Mouse (Mus musculus) macrophage (primary cell): Measurements from ENCODE around the gene Chpf2. TPM values are rescaled to one million over a fixed set of nuclear protein-coding genes. Genes with fewer than 3 reads are reported as not detected.
"Not testable (repeated sequence)": the region's sequence is repeated elsewhere in the genome, so short reads cannot be mapped to it uniquely, and the experiment has no call there.

Experiments
- H3K27ac ChIP-seq: fragments of 350-480 bp; formaldehyde crosslinking; 2 replicates; pipeline ENCODE4 v1.9.0; 2021
- H3K36me3 ChIP-seq: fragments of 350-480 bp; formaldehyde crosslinking; 2 replicates; pipeline ENCODE4 v1.9.0; 2021; ENCODE audit errors: inconsistent target
- H3K4me3 ChIP-seq: fragments of 350-480 bp; formaldehyde crosslinking; 2 replicates; pipeline ENCODE4 v1.9.0; 2021; ENCODE audit errors: inconsistent target
- H3K79me2 ChIP-seq: fragments of 350-480 bp; formaldehyde crosslinking; 2 replicates; pipeline ENCODE4 v1.9.0; 2021; ENCODE audit errors: inconsistent target
- WGBS: methylation state at CpG from one replicate; pipeline ENCODE4 v1.1.7; 2026; ENCODE audit warnings: inconsistent platforms; ENCODE audit not compliant: missing documents; 5-methylcytosine and 5-hydroxymethylcytosine counted together
- polyA plus RNA-seq: library from polyadenylated mRNA; stranded (reverse); fragments of 250-400 nt; gene quantifications from 3 replicates; pipeline ENCODE4 v1.2.4, GENCODE M21; 2018; ENCODE audit warnings: inconsistent platforms
- total RNA-seq, 78 experiments: library from RNA; depleted of rRNA; stranded (reverse); fragments of 250-400 nt; gene quantifications; 1 replicate in 9 of 78; 2 replicates in 24 of 78; 3 replicates in 43 of 78; 4 replicates in 2 of 78; pipeline ENCODE4 v1.2.4; 2018; ENCODE audit warnings: inconsistent platforms in 56 of 78

Gene Chpf2
- 100 to 1,000 TPM in 1 of 26 experiments, 10 to 100 TPM in 25; 15.1 to 111 (median 59.3) TPM for total RNA-seq (2018; cell fraction: chromatin; rRNA removed)
- 10 to 100 TPM; 17.5 to 49.2 (median 31.4) TPM for total RNA-seq (2018; cell fraction: cytosol; rRNA removed)
- 100 to 1,000 TPM in 8 of 26 experiments, 10 to 100 TPM in 18; 36.6 to 134 (median 88.4) TPM for total RNA-seq (2018; cell fraction: nucleus; rRNA removed)
- polyA plus RNA-seq = 11.4 to 35.1 TPM (median 34.5 TPM) in 3 replicates

GRCm38 (mm10) chr5:24586547-24587199 lies at the start of gene Chpf2:
Gene Chpf2 (plus strand): TSS chr5:24586741.
- 2% methylated on average over 43 of the region's 43 CpGs for WGBS

GRCm38 (mm10) chr5:24537618-24538017 lies 48.9 kb upstream of the Chpf2 start:
- 90% methylated on average over 14 of the region's 16 CpGs for WGBS
- Histone ChIP-seq H3K4me3 (no peak overlapping the region), H3K27ac (no peak overlapping the region), H3K79me2 (no peaks in the 10 kb centered on the region), H3K36me3 (no peaks in the 10 kb centered on the region)

More at GRCm38 (mm10) chr5:24586547-24587199, at the start of gene Chpf2:
- H3K4me3 ChIP-seq = peak within 1 kb of the TSS; percentile 95
- H3K27ac ChIP-seq = peak within 1 kb of the TSS; percentile 74
- peaks cover 14% of the 10 kb centered on the region; the same call in 1 of the 2 replicates for H3K36me3 ChIP-seq
- peaks cover 28% of the 10 kb centered on the region for H3K79me2 ChIP-seq

- Histone ChIP-seq H3K79me2 (no peaks in the 10 kb centered on the region), H3K27ac (no peak overlapping the region), H3K36me3 (no peaks in the 10 kb centered on the region), H3K4me3 (no peak overlapping the region)
- WGBS = 95% methylated on average over 21 of the region's 22 CpGs
These were observed 46.8 kb upstream of the Chpf2 start for GRCm38 (mm10) chr5:24539571-24540296.

GRCm38 (mm10) chr5:24540387-24541143 lies 46.0 kb upstream of the Chpf2 start, which contains the start of gene Asb10:
Gene Asb10 (minus strand): TSS chr5:24540978.
- Histone ChIP-seq H3K4me3 (no peak within 1 kb of the TSS), H3K36me3 (no peaks in the 10 kb centered on the region), H3K27ac (peak within 1 kb of the TSS; percentile 17; the same call in 1 of the 2 replicates), H3K79me2 (no peaks in the 10 kb centered on the region)
- WGBS = 13% methylated on average over 14 of the region's 14 CpGs

- WGBS = 32% methylated on average over 6 of the region's 6 CpGs
- no peaks in the 10 kb centered on the region for H3K79me2 ChIP-seq
- H3K36me3 ChIP-seq = no peaks in the 10 kb centered on the region
- H3K27ac ChIP-seq = no peak overlapping the region
- no peak overlapping the region for H3K4me3 ChIP-seq
These were observed 45.4 kb upstream of the Chpf2 start for GRCm38 (mm10) chr5:24541144-24541569.

- H3K27ac ChIP-seq = no peak overlapping the region
- WGBS = 88% methylated on average over 7 of the region's 7 CpGs
- H3K79me2 ChIP-seq = no peaks in the 10 kb centered on the region
These were observed 43.9 kb upstream of the Chpf2 start for GRCm38 (mm10) chr5:24542643-24543042.

GRCm38 (mm10) chr5:24550598-24551316 lies 35.8 kb upstream of the Chpf2 start:
- 36% methylated on average over 22 of the region's 26 CpGs for WGBS
- Histone ChIP-seq H3K79me2 (no peaks in the 10 kb centered on the region), H3K4me3 (no peak overlapping the region)

More at GRCm38 (mm10) chr5:24542643-24543042, 43.9 kb upstream of the Chpf2 start:
- Histone ChIP-seq H3K36me3 (no peaks in the 10 kb centered on the region), H3K4me3 (no peak overlapping the region)

GRCm38 (mm10) chr5:24551317-24551688 lies 35.2 kb upstream of the Chpf2 start:
- 45% methylated on average over 2 of the region's 2 CpGs for WGBS
- Histone ChIP-seq H3K79me2 (no peaks in the 10 kb centered on the region), H3K4me3 (no peak overlapping the region), H3K27ac (no peak overlapping the region), H3K36me3 (no peaks in the 10 kb centered on the region)

More at GRCm38 (mm10) chr5:24550598-24551316, 35.8 kb upstream of the Chpf2 start:
- H3K36me3 ChIP-seq = no peaks in the 10 kb centered on the region
- H3K27ac ChIP-seq = no peak overlapping the region

- 77% methylated on average over 5 of the region's 5 CpGs for WGBS
- H3K36me3 ChIP-seq = no peaks in the 10 kb centered on the region
- no peak overlapping the region for H3K27ac ChIP-seq
- no peak overlapping the region for H3K4me3 ChIP-seq
- H3K79me2 ChIP-seq = no peaks in the 10 kb centered on the region
These were observed 32.8 kb upstream of the Chpf2 start for GRCm38 (mm10) chr5:24553621-24554244.

- 95% methylated on average over 7 of the region's 7 CpGs for WGBS
- not testable (repeated sequence) for H3K36me3 ChIP-seq, H3K27ac ChIP-seq, H3K79me2 ChIP-seq, H3K4me3 ChIP-seq
These were observed 31.2 kb upstream of the Chpf2 start for GRCm38 (mm10) chr5:24555335-24555734.

GRCm38 (mm10) chr5:24556709-24557108 lies 29.8 kb upstream of the Chpf2 start, which contains the start of gene 4931409K22Rik:
Gene 4931409K22Rik (minus strand): TSS chr5:24556809.
- Histone ChIP-seq H3K79me2 (no peaks in the 10 kb centered on the region), H3K27ac (no peak within 1 kb of the TSS), H3K4me3 (no peak within 1 kb of the TSS), H3K36me3 (no peaks in the 10 kb centered on the region)
- WGBS = 82% methylated on average over 2 of the region's 2 CpGs

GRCm38 (mm10) chr5:24575948-24576347 lies 10.6 kb upstream of the Chpf2 start:
- Histone ChIP-seq H3K27ac (no peak overlapping the region), H3K79me2 (peaks cover 14% of the 10 kb centered on the region; the same call in 1 of the 2 replicates), H3K36me3 (peaks cover 35% of the 10 kb centered on the region), H3K4me3 (no peak overlapping the region)
- 100% methylated on average over 1 of the region's 1 CpGs for WGBS

- H3K4me3 ChIP-seq = peak overlapping the region; percentile 67
- WGBS = 1% methylated on average over 32 of the region's 32 CpGs
These were observed 9.7 kb upstream of the Chpf2 start for GRCm38 (mm10) chr5:24576801-24577182.

More at GRCm38 (mm10) chr5:24576801-24577182, 9.7 kb upstream of the Chpf2 start:
- H3K27ac ChIP-seq = peak overlapping the region; percentile 52
- H3K79me2 ChIP-seq = peaks cover 14% of the 10 kb centered on the region; the same call in 1 of the 2 replicates
- peaks cover 27% of the 10 kb centered on the region for H3K36me3 ChIP-seq
